ENCODE assay signal across 11 mouse cellular contexts in genomic region chr10:93347387-93347786, GRCm38 (mm10). TPM values are rescaled to one million over a fixed set of nuclear protein-coding genes. Genes with fewer than 3 reads are reported as not detected.
DNase-seq lines count a peak whose midpoint lies in the region.
"Had no signal": no experiment of that assay in that cellular context is flagged by ENCODE, and none has a peak within 500 bp of the region (broad histone marks: within the 10 kb centered on the region; RNA-seq: fewer than 3 reads in every experiment).

No protein-coding gene starts in this region.

- peak; percentile 7 to 9 for DNase-seq in cerebellum, postnatal 36 days
- DNase-seq in cerebellum, postnatal 14 days = no peak
- DNase-seq in kidney, adult 9 months = peak; percentile 26
- DNase-seq in kidney, postnatal 4 days = no peak
- peak; percentile 24 for DNase-seq in R1 (ENCODE audit: low read depth, low spot score)
- peak; percentile 8 to 54 for DNase-seq in kidney, postnatal 25 days
- no peak for DNase-seq in frontal cortex, postnatal 25 days (ENCODE audit: low spot score in 2 of 2)
- no peak for DNase-seq in layer of hippocampus, adult 8-10 months (ENCODE audit: low spot score in 2 of 2)
- DNase-seq: gastrocnemius, postnatal 36 days; liver; right cerebral cortex, postnatal 14 days had no signal

RNA-seq across cellular contexts. Expression of gene Elk3, which starts 36.5 kb away (rescaled TPM):
- total RNA-seq in layer of hippocampus, adult 8-10 months (2022) = 10 to 100 TPM in 2 of 4 experiments, 1 to 10 TPM in 2; 7.5 to 18.4 (median 12.0) TPM

Comparison
In these comparisons a context has a peak if more than half of its experiments do, and no peak if none do; other contexts are left out.
1. DNase-seq: peak in cerebellum, postnatal 36 days (2 of 2), kidney, adult 9 months (single experiment), R1 (single experiment) and kidney, postnatal 25 days (2 of 2); none in cerebellum, postnatal 14 days (0 of 2), kidney, postnatal 4 days (0 of 2), frontal cortex, postnatal 25 days (0 of 2) and layer of hippocampus, adult 8-10 months (0 of 2).